Mouse (Mus musculus) left cerebral cortex, adult 11 months (tissue): ENCODE data around the gene Lurap1l.
"Not testable (repeated sequence)": the region's sequence is repeated elsewhere in the genome, so short reads cannot be mapped to it uniquely, and the experiment has no call there.

Experiments used
- DNase-seq: peaks from one replicate; pipeline ENCODE4 v3.0.0; 2022; ENCODE audit warnings: low spot score

Lurap1l gene

DNA sequence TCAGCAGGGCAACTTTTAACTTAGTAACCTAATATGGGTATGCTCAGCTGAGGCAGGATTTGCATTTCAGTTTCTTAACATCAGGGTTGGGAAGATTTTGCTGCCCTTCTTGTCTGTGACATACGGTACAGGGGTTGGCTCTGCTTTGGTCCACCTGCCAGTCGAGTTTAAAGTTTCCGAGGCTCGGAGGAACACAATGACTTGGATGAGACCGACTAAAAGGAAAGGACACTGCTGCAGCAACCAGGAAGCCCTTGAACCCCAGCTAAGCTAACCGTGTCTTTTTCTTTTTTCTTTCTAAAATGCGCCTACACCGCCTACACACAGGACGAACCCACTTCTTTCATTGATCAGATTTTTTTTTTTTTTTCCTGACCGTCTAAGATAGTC, at the start of gene Lurap1l:
TSS of gene Lurap1l (plus strand) at position 166 of the 390 bp plus-strand sequence.
- DNase-seq: no peak

GRCm38 (mm10) chr4:80862962-80863361, 47.5 kb upstream of the Lurap1l start:
- DNase-seq: no peak

GRCm38 (mm10) chr4:80863906-80864305, 46.5 kb upstream of the Lurap1l start:
- no peak for DNase-seq

DNA sequence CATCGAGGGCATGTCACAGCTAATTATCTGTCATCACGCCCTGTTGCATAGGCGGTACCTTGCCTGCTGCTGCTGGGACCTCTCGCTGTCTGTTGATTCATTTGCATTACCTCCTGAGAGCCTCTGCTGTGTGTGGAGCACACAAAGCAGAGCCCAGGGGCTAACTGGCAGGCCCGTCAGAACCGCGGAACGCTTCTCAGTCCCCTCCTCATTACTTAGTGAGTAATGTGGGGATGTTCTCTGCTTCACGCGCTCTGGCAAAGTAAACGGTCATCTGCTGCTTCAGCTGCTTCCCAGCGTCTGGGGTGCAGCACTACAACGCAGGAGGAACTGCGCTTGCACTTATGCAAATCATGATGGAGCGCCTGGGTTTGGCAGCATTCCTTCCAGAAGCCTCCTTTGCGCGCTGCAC, 45.9 kb upstream of the Lurap1l start:
- DNase-seq: peak; percentile 43

DNA sequence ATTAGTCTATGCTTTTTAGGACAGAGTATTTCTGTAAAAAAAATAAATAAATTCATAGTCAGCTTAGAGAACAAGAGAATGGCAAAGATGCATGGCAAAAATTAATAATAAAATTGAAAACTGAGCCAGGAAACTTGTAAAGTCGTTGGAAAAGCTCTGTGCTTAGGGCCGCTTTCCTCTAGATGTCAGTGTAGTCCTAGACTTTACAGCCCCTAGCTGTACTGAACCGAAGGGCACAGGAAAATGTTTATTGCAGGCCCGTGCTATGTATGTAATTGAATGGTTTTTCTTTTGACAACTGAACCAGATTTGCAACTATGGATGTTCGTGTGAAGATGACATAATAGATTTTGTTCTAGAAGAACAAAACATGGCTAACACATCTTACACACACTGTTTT, 44.4 kb upstream of the Lurap1l start:
- no peak for DNase-seq

- DNase-seq: no peak
Observed at GRCm38 (mm10) chr4:80869598-80869997, 40.8 kb upstream of the Lurap1l start.

DNA sequence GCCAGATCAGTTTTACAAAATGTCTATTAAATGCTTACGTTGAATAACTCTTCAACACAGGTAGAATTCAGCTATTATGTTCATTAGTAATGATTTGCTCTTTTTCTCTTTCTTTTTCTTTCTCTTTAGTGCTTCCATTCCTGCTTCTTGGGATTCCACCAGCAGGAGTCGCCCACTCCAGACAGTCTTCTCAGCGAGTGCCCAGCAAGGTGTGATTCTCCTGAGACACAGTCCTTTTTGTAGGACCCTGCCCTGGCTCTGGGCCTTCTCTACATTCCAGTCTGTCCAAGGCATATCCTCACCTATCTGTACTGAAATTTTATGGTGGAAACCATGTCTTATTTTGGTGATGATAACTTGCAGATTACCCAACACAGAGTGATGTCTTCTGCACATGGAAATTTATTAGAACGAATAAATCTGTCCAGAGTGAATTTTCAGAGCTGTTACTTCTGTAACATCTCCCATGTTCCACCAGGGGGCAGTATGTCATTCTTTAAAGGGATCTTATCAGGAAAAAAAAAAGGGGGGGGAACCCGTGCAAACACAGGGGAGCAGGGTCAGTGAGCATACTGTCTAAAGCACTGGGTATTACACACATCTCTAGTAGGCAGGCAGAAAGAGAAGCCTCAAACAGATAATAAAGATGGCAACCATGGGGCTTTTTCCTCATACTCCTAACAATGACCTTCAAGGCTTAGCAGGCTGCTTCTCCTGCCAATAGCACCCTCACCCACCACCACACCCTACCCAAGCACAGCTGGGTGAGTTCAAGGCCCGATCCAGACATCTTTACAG, 37.4 kb upstream of the Lurap1l start:
- no peak for DNase-seq

GRCm38 (mm10) chr4:80874121-80874859, 36.2 kb upstream of the Lurap1l start:
- no peak for DNase-seq

DNA sequence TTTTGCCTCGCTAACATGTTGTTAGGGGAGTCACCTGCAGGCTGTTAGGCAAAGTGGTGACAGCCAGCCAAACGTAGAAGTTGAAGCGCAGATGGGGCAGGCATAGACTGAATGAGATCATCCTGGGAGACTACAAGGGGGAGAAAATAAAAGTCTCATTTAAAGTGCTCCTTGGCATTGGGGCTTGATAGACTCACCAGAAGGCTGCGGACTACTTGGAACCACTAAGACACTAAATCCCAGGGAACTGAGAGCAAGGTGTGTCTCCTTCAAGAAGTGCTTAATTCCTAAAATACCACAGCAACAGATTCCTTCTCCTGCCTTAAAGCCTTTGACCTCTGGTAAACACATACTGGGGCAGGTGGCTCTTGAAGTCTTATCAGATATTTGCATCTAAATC, 35.4 kb upstream of the Lurap1l start:
- no peak for DNase-seq

DNA sequence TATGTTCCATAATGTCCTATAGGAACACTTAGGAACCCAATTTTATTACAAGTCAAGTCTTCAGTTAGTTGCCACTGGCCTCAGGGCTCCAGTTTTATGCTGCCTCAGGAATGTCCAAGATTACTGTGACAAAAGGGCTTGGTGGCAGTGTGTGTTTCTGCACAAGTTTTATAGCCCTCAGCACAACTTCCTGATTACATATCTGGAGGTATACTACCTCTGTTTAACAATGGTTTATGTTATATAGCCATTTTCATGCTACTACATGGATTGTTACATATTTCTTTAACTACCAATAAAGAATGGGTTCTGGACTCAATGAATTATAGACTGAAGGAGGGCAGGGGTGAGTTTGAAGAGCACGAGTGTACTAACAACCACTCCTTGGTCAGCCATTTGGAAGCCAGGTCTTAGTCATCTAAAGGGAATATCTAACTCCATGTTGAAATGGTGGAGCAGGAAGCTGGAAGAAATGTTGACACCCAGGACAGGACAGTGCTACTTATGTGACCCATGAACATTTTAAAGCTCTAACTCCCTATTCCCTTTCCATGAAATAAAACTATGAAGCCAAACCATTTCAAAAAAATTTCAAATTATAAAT, 28.3 kb upstream of the Lurap1l start:
- DNase-seq: no peak

DNA sequence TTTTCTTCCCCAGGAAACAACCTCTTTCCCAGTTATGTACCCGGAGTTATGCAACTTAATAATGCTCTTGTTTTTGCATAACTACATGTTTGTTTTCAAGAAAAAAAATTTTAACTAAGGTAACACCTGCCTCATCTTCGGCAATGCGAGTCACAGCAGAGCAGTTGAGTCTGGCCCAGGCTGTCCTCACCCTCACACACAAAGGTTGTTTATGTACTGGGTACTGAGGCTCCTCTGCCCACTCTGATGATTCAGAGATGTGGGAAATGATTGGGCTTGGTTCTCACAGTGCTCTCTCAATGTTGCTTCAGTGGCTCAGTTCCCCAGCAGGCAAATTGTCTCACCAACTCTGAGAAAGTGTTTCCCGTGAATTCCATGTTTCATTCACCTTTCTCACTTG, 23.8 kb upstream of the Lurap1l start:
- DNase-seq: no peak

- DNase-seq: no peak
Observed at GRCm38 (mm10) chr4:80891004-80891403, 19.4 kb upstream of the Lurap1l start.

DNA sequence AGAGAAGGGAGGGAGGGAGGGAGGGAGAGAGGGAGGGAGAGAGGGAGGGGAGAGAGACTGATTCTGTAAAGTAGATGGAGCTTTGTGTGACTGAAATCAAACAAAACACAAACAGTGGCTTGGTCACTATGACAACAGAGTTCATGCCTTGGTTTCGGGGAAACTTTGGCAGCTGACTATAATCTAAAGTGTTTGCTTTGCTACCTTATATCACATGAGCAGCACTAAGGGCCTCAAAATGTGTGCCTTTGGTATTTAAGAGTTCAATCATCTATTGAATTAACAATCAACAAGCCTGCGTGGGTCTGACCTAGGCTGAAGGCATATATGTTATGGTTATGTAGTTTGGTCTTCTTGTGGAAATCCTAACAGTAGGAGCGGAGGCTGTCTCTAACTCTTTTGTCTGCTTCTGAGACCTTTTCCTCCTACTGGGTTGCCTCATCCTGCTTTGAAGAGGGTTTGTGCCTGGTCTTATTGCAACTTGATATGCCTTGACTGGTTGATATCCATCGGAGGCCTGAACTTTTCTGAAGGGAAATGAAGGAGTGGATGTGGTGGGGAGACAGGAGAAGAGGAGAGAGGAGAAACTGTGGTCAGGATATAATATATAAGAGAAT, 15.1 kb upstream of the Lurap1l start:
- no peak for DNase-seq

DNA sequence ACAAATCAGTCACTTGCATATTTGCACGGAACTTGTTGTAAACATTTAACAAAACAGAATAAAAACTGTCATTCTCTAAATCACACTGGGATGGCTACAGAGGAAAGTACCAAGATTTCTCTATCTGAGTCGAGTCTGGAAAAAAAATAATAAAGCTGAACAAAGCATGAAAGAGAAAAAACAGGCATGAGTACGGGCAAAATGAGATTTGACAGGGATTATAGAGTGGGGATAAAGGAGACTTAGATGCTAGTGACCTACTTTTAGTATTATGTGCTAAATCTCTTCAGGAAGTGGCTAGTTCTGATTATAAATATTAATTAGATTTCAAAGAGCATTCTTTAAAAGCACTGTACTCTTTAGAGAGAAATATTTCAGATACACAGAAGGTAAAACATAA, 3.7 kb upstream of the Lurap1l start:
- DNase-seq: no peak

- DNase-seq: no peak
Observed at GRCm38 (mm10) chr4:80907973-80908372, 2.5 kb upstream of the Lurap1l start.

- no peak for DNase-seq
Observed at GRCm38 (mm10) chr4:80908902-80909301, 1.5 kb upstream of the Lurap1l start.

DNA sequence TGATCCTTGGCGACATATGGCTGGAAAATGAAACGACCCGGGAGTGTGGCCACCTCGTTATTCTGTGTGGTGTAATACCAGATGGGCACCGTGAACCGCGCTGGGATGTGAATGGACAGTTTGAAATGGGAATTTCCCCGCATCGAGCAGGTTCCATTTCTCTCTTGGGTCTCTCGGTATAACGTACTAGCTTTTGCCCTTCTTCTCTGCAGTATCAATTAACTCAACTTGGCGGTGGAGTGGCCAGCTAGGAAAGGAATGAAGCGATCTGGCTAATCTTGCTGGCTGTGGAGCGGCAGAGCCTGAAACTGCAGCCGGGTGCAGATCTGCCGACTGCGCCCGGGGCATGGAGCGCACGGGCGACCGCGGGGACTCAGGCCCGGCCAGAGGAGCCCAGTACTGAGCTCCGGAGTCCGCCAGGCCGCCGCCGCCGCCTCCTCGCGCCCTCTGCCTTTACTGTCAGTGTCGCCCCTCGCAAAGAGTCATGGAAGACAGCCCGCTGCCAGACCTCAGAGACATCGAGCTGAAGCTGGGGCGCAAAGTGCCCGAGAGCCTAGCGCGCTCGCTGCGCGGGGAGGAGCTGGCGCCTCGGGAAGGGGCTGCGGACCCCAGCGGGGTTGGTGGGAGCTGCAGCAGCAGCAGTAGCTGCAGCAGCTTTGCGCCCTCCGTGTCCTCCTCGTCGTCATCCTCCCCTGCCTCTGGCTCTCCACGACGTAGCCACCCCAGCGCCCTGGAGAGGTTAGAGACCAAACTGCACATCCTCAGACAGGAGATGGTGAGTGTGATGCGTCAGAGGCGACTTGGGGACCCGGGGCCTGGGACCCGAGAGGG, 640 bp downstream of the Lurap1l start:
- DNase-seq: no peak

DNA sequence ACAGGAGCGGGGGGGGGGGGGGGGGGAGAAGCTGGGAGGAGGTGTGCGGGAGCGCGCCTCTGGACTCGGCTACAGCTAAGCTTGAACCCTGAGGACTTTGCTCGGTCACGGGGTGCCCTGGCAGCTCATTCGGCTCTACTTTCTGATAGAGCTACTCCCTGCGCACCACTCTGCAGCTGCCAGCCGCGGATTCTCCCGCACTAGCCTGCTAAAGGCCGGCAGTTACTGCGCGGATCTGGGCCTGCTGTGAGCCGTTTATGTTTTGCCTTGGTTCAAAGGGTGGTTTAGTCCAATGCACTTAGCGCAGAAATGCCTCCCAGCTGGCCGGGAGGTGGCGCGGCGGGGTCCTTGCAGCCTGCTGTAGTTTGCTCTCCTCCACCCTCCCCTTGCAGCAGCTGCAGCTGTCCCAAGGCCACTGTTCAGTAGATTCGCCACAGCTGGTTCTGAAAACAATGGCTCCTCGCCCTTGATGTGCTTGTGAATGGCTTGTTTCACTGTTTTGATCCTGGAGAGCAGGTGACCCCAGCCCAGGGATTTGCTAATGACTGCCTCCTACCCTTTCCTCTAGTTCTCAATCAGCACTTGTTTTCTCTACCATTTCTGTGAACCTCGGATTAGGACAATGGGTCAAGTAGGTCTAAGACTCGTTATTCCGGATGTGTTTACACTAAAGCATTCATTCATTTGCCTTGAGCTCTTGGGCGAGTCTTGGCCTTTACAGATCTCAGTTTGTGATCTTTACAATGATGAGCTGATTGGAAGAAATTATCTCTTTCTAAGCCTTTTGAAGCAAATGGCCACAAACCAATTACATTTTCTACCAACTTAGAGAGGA, 1.5 kb downstream of the Lurap1l start:
- DNase-seq: peak; percentile 53

DNA sequence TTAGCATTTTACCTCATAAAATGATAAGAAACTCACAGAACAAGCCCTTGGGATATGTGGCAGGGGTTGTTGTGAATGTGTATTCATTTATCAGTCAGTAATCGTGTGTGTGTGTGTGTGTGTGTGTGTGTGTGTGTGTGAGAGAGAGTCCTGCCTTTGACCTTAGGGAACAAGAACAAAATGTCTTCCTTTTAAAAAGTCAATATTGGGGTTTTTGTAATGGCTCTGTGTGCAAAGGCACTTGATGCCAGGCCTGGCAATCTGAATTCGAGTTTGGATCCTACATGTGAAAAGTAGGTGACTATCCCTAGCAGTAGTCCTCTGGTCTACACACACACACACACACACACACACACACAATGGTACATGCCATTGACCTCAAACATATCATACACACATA, 4.8 kb downstream of the Lurap1l start:
- DNase-seq: no peak

GRCm38 (mm10) chr4:80916695-80917094, 6.2 kb downstream of the Lurap1l start:
- no peak for DNase-seq

GRCm38 (mm10) chr4:80917128-80917527, 6.7 kb downstream of the Lurap1l start:
- not testable (repeated sequence) for DNase-seq
